Mouse (Mus musculus) adrenal gland, postnatal 36 days (tissue): ENCODE data around the gene Majin. TPM values are rescaled to one million over a fixed set of nuclear protein-coding genes. Genes with fewer than 3 reads are reported as not detected.
A peak's percentile ranks its signal among the peaks of the same experiment; 100 is the strongest.

Source experiments
- DNase-seq, 2 experiments: peaks; one replicate each; pipeline ENCODE4 v3.0.0; 2021; ENCODE audit warnings: mixed read lengths in 1 of 2
- microRNA-seq: library from miRNA; unstranded; fragments of <30 nt; microRNA quantifications from one replicate; pipeline ENCODE4 v1.2.0, GENCODE M21; 2021
- total RNA-seq, 2 experiments: library from RNA; stranded (reverse); gene quantifications; 2 replicates each; pipeline ENCODE4 v1.2.3; 2021

The Majin gene
- total RNA-seq, 2 experiments from 2014 or later: 1.7 TPM

- DNase-seq: no peak
Measured at GRCm38 (mm10) chr19:6262839-6263433, 78.7 kb downstream of the Majin start.

- DNase-seq: no peak
Measured at GRCm38 (mm10) chr19:6264200-6264599, 80.0 kb downstream of the Majin start.

GRCm38 (mm10) chr19:6264945-6265344 lies 80.8 kb downstream of the Majin start:
- no peak for DNase-seq

GRCm38 (mm10) chr19:6265727-6266182 lies 81.6 kb downstream of the Majin start:
- no peak for DNase-seq

- DNase-seq: no peak
Measured at GRCm38 (mm10) chr19:6267306-6268169, 83.3 kb downstream of the Majin start.

- DNase-seq: peak; percentile 89 to 93
Measured at GRCm38 (mm10) chr19:6268170-6268528, 84.0 kb downstream of the Majin start.

- DNase-seq: peak in 1 of 2 experiments; percentile 41
Measured at GRCm38 (mm10) chr19:6268670-6269132, 84.5 kb downstream of the Majin start.

GRCm38 (mm10) chr19:6269798-6270475 lies 85.7 kb downstream of the Majin start:
- peak; percentile 78 to 86 for DNase-seq

GRCm38 (mm10) chr19:6270661-6271060 lies 86.5 kb downstream of the Majin start:
- DNase-seq: peak; percentile 67 to 72

- DNase-seq: no peak
Measured at GRCm38 (mm10) chr19:6271206-6271605, 87.0 kb downstream of the Majin start.

- DNase-seq: no peak
Measured at GRCm38 (mm10) chr19:6272053-6272452, 87.9 kb downstream of the Majin start.

- DNase-seq: no peak
Measured at GRCm38 (mm10) chr19:6272738-6273137, 88.5 kb downstream of the Majin start.

GRCm38 (mm10) chr19:6273592-6273991 lies 89.4 kb downstream of the Majin start:
- no peak for DNase-seq

Small RNAs within 50 kb of the gene (microRNA-seq; reads per million reads assigned to microRNA genes)
- gene Mir192 (96.0 reads per million, percentile 52 among the genes with 10 or more reads in this experiment), gene Mir194-2 (79.1 reads per million, percentile 49 among the genes with 10 or more reads in this experiment)

Other genes with a start within 250 kb of the Majin start
- 10 to 100 TPM; 22.9 to 23.7 TPM for gene Pola2, start 220.2 kb upstream of the Majin start, total RNA-seq
- not detected for gene Slc22a20, start 198.2 kb upstream of the Majin start, total RNA-seq
- 10 to 100 TPM; 27.9 to 35.6 TPM for gene Capn1, start 168.5 kb upstream of the Majin start, total RNA-seq
- gene Syvn1, start 137.8 kb upstream of the Majin start, total RNA-seq: 10 to 100 TPM; 57.5 to 61.2 TPM
- 10 to 100 TPM; 58.2 to 58.6 TPM for gene Mrpl49, start 126.6 kb upstream of the Majin start, total RNA-seq
- gene Fau, start 126.5 kb upstream of the Majin start, total RNA-seq: 1,000 to 10,000 TPM; 1,081 to 1,082 TPM
- gene Znhit2, start 123.2 kb upstream of the Majin start, total RNA-seq: 10 to 100 TPM; 29.7 to 34.8 TPM
- 10 to 100 TPM; 22.9 to 42.0 TPM for gene Tm7sf2, start 116.0 kb upstream of the Majin start, total RNA-seq
- 10 to 100 TPM; 51.9 to 59.8 TPM for gene Vps51, start 107.2 kb upstream of the Majin start, total RNA-seq
- gene Tmem262, start 104.4 kb upstream of the Majin start, total RNA-seq: not detected
- gene Gm28374, start 102.1 kb upstream of the Majin start, total RNA-seq: under 1 TPM in 1 of 2 experiments, not detected in 1; 0.83 TPM
- gene Zfpl1, start 99.4 kb upstream of the Majin start, total RNA-seq: 10 to 100 TPM; 34.2 to 37.4 TPM
- 1 to 10 TPM; 1.8 to 2.2 TPM for gene Cdca5, start 99.4 kb upstream of the Majin start, total RNA-seq
- not detected for gene AC131692.1, start 90.0 kb upstream of the Majin start, total RNA-seq
- under 1 TPM in 1 of 2 experiments, not detected in 1; 0.10 TPM for gene Naaladl1, start 78.6 kb upstream of the Majin start, total RNA-seq
- 10 to 100 TPM; 15.4 to 17.7 TPM for gene Sac3d1, start 65.7 kb upstream of the Majin start, total RNA-seq
- gene Snx15, start 56.1 kb upstream of the Majin start, total RNA-seq: 10 to 100 TPM; 29.0 to 29.2 TPM
- gene Batf2, start 43.4 kb upstream of the Majin start, total RNA-seq: 1 to 10 TPM; 1.2 to 2.0 TPM
- 10 to 100 TPM; 80.5 to 81.7 TPM for gene Arl2, start 42.8 kb upstream of the Majin start, total RNA-seq
- gene Gpha2, start 42.0 kb downstream of the Majin start, total RNA-seq: 10 to 100 TPM; 25.5 to 27.9 TPM
- gene Ppp2r5b, start 51.5 kb downstream of the Majin start, total RNA-seq: 100 to 1,000 TPM in 1 of 2 experiments, 10 to 100 TPM in 1; 83.5 to 129 TPM
- gene Atg2a, start 57.3 kb downstream of the Majin start, total RNA-seq: 10 to 100 TPM; 30.7 to 33.3 TPM
- 100 to 1,000 TPM; 119 to 188 TPM for gene Ehd1, start 92.3 kb downstream of the Majin start, total RNA-seq
- gene Cdc42bpg, start 122.1 kb downstream of the Majin start, total RNA-seq: 10 to 100 TPM; 22.6 to 23.5 TPM
- gene Men1, start 150.6 kb downstream of the Majin start, total RNA-seq: 10 to 100 TPM; 48.7 to 56.3 TPM
- 10 to 100 TPM; 29.9 to 32.2 TPM for gene Map4k2, start 156.7 kb downstream of the Majin start, total RNA-seq
- 100 to 1,000 TPM; 169 to 224 TPM for gene Sf1, start 179.3 kb downstream of the Majin start, total RNA-seq
- gene Pygm, start 200.0 kb downstream of the Majin start, total RNA-seq: 100 to 1,000 TPM in 1 of 2 experiments, 10 to 100 TPM in 1; 75.6 to 124 TPM
- 10 to 100 TPM; 28.7 to 34.4 TPM for gene Rasgrp2, start 215.0 kb downstream of the Majin start, total RNA-seq
- gene Nrxn2, start 234.3 kb downstream of the Majin start, total RNA-seq: 1 to 10 TPM; 9.2 TPM